Mouse (Mus musculus) ES-Bruce4 (cell line): ENCODE data around the gene Nanos3.

ENCODE experiments used
- CTCF ChIP-seq: IDR thresholded peaks from one replicate; pipeline ENCODE4 v1.8.1; 2011; ENCODE audit warnings: low read depth, low read length
- EP300 ChIP-seq: IDR thresholded peaks from 2 replicates; pipeline ENCODE4 v1.6.1; 2011; ENCODE audit warnings: low read depth, low read length; ENCODE audit not compliant: insufficient read depth
- POLR2A ChIP-seq: IDR thresholded peaks from one replicate; pipeline ENCODE4 v1.8.1; 2011; ENCODE audit warnings: low read length; ENCODE audit not compliant: insufficient read depth

GRCm38 (mm10) chr8:84182833-84183232 lies 2.2 kb downstream of the Nanos3 start:
- TF ChIP-seq CTCF (no peak), EP300 (no peak), POLR2A (no peak)
